Mouse (Mus musculus): ENCODE measurements around the gene Zfp668. TPM values are rescaled to one million over a fixed set of nuclear protein-coding genes. Genes with fewer than 3 reads are reported as not detected.

The Zfp668 gene
- total and polyA plus RNA-seq, 3 experiments, result 2.2 to 4.1 (median 3.4) TPM

DNA sequence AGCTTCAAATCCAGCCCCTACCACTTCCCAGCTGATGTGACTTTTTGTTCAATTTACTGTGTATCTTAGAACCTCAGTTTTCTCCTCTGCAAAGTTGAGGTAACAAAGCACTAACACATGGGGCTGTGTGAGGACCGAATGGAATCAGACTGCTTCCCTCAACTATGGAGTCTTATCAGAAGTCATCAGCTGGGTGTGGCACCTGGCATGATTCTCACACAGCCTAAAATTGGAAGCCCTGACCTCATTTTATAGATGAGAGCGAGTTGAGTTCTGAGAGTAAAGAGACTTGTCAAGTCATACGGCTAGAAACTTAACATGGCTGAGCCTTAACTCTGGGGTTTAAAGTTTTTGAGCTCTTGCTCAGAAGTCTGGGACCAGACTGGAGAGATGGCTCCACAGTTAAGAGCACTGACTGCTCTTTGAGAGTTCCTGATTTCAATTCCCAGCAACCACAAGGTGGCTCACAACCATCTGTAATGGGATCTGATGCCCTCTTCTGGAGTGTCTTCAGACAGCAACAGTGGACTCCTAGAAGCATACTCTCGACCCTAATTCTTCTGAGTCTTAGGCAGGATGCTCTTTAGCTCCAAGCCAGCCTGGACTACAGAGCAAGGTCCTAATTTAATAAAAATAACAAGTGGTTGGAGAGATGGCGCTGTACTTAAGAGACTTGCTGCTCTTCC lies 6.3 kb downstream of the Zfp668 start:
- intact Hi-C loops (cut with DNase I), result no loop called here
- DNase-seq, result no peak
- Histone ChIP-seq H3K79me2 (replicated peaks; ENCODE audit: control insufficient read depth, insufficient read depth, low read length) (no peaks in the 10 kb centered on the region), H3K4me3 (no peak overlapping the region), H3K9ac (ENCODE audit: low read depth, low read length) (no peak overlapping the region), H3K4me1 (ENCODE audit: control insufficient read depth, insufficient read depth, low read length) (peaks cover 2% of the 10 kb centered on the region; the same call in 1 of the 2 replicates), H3K27ac (no peak overlapping the region), H3K36me3 (ENCODE audit: control insufficient read depth, insufficient read depth, low read length) (no peaks in the 10 kb centered on the region), H3K27me3 (ENCODE audit: control insufficient read depth, insufficient read depth, low read length) (no peaks in the 10 kb centered on the region)
- TF ChIP-seq EP300 (IDR thresholded peaks at IDR 0.05; ENCODE audit: insufficient read depth, low read depth, low read length), result no peak
- TF ChIP-seq CTCF (IDR thresholded peaks at IDR 0.05), result peak; percentile 37
- WGBS, result 70% methylated on average over 5 of the region's 5 CpGs

GRCm38 (mm10) chr7:127869149-127869810 lies 7.3 kb downstream of the Zfp668 start:
- no peaks in the 10 kb centered on the region for H3K36me3 ChIP-seq (ENCODE audit: control insufficient read depth, insufficient read depth, low read length)
- peak in 1 of 2 experiments; percentile 51 for DNase-seq
- intact Hi-C loops (cut with DNase I), result no loop called here
- 35% methylated on average over 3 of the region's 3 CpGs for WGBS
- no peak overlapping the region for H3K9ac ChIP-seq (ENCODE audit: low read depth, low read length)
- no peak overlapping the region for H3K4me3 ChIP-seq
- H3K27me3 ChIP-seq (ENCODE audit: control insufficient read depth, insufficient read depth, low read length), result no peaks in the 10 kb centered on the region
- no peaks in the 10 kb centered on the region for H3K79me2 ChIP-seq (replicated peaks; ENCODE audit: control insufficient read depth, insufficient read depth, low read length)
- H3K4me1 ChIP-seq (ENCODE audit: control insufficient read depth, insufficient read depth, low read length), result no peaks in the 10 kb centered on the region
- TF ChIP-seq CTCF (IDR thresholded peaks at IDR 0.05) (no peak), POLR2A (IDR thresholded peaks at IDR 0.05; ENCODE audit: insufficient read depth, low read depth, low read length) (no peak), EP300 (IDR thresholded peaks at IDR 0.05; ENCODE audit: insufficient read depth, low read depth, low read length) (no peak)
- H3K27ac ChIP-seq, result no peak overlapping the region; the same call in 1 of the 2 replicates

- H3K36me3 ChIP-seq (ENCODE audit: control insufficient read depth, insufficient read depth, low read length), result no peaks in the 10 kb centered on the region
- H3K79me2 ChIP-seq (replicated peaks; ENCODE audit: control insufficient read depth, insufficient read depth, low read length), result no peaks in the 10 kb centered on the region
- no peak overlapping the region for H3K9ac ChIP-seq (ENCODE audit: low read depth, low read length)
- H3K27me3 ChIP-seq (ENCODE audit: control insufficient read depth, insufficient read depth, low read length), result no peaks in the 10 kb centered on the region
- no peak for DNase-seq
- no peak overlapping the region for H3K27ac ChIP-seq
- 97% methylated on average over 18 of the region's 18 CpGs for WGBS
- no peak overlapping the region for H3K4me3 ChIP-seq
- H3K4me1 ChIP-seq (ENCODE audit: control insufficient read depth, insufficient read depth, low read length), result no peaks in the 10 kb centered on the region
- TF ChIP-seq EP300 (IDR thresholded peaks at IDR 0.05; ENCODE audit: insufficient read depth, low read depth, low read length), result no peak
- no peak for TF ChIP-seq CTCF (IDR thresholded peaks at IDR 0.05)
- TF ChIP-seq POLR2A (IDR thresholded peaks at IDR 0.05; ENCODE audit: insufficient read depth, low read depth, low read length), result no peak
- intact Hi-C loops (cut with DNase I), result no loop called here
Observed at GRCm38 (mm10) chr7:127867641-127868040, 9.0 kb downstream of the Zfp668 start.

DNA sequence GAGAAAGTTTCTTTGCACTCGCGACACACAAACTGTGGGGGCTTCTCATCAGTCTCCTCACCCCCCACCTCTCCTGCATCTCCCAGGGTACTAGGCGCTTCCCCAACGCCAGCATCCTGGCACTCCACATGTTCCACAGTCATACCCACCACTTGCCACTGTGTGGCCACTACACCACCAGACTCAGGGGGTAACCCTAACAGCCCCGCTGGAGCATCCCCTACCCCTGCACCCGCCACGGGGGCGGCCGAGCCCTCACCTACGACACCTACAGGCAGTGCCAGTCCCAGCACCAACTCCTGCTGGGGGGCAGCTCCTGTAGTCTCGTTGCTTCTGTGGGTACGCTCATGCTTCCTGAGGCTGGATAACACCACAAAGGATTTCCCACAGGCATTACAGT lies 10.2 kb downstream of the Zfp668 start:
- Histone ChIP-seq H3K4me3 (no peak overlapping the region), H3K27me3 (ENCODE audit: control insufficient read depth, insufficient read depth, low read length) (no peaks in the 10 kb centered on the region), H3K36me3 (ENCODE audit: control insufficient read depth, insufficient read depth, low read length) (no peaks in the 10 kb centered on the region), H3K9ac (ENCODE audit: low read depth, low read length) (no peak overlapping the region), H3K27ac (no peak overlapping the region), H3K79me2 (replicated peaks; ENCODE audit: control insufficient read depth, insufficient read depth, low read length) (no peaks in the 10 kb centered on the region), H3K4me1 (ENCODE audit: control insufficient read depth, insufficient read depth, low read length) (no peaks in the 10 kb centered on the region)
- 94% methylated on average over 12 of the region's 12 CpGs for WGBS
- intact Hi-C loops (cut with DNase I), result no loop called here
- DNase-seq, result no peak
- no peak for TF ChIP-seq POLR2A (IDR thresholded peaks at IDR 0.05; ENCODE audit: insufficient read depth, low read depth, low read length)
- TF ChIP-seq EP300 (IDR thresholded peaks at IDR 0.05; ENCODE audit: insufficient read depth, low read depth, low read length), result no peak
- TF ChIP-seq CTCF (IDR thresholded peaks at IDR 0.05), result no peak

- TF ChIP-seq CTCF (IDR thresholded peaks at IDR 0.05) (no peak), EP300 (IDR thresholded peaks at IDR 0.05; ENCODE audit: insufficient read depth, low read depth, low read length) (no peak), POLR2A (IDR thresholded peaks at IDR 0.05; ENCODE audit: insufficient read depth, low read depth, low read length) (no peak)
- H3K9ac ChIP-seq (ENCODE audit: low read depth, low read length), result no peak overlapping the region
- H3K4me1 ChIP-seq (ENCODE audit: control insufficient read depth, insufficient read depth, low read length), result no peaks in the 10 kb centered on the region
- H3K79me2 ChIP-seq (replicated peaks; ENCODE audit: control insufficient read depth, insufficient read depth, low read length), result no peaks in the 10 kb centered on the region
- intact Hi-C loops (cut with DNase I), result no loop called here
- H3K27ac ChIP-seq, result no peak overlapping the region
- no peak overlapping the region for H3K4me3 ChIP-seq
- no peaks in the 10 kb centered on the region for H3K27me3 ChIP-seq (ENCODE audit: control insufficient read depth, insufficient read depth, low read length)
- H3K36me3 ChIP-seq (ENCODE audit: control insufficient read depth, insufficient read depth, low read length), result no peaks in the 10 kb centered on the region
- DNase-seq, result no peak
- WGBS, result 81% methylated on average over 6 of the region's 6 CpGs
Observed at GRCm38 (mm10) chr7:127858258-127858657, 18.4 kb downstream of the Zfp668 start.

DNA sequence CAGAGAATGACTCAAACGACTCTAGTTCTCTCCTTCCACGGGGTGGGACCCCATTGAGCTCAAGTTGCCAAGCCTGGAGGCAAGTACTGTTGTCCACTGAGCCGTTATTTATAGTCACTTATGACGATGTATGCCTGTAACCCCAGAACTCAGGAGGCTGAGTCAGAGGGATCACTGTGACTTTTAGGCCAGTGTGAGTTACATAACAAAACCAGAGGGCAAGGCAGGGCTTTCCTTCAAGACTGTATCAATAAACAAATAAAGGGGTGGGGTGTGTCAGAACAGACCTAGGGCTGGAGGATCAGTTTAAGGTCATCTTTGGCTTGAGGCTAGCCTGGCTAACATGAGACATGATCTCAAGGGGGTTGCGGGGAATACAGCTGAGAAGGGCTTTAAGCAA lies 25.7 kb downstream of the Zfp668 start:
- Histone ChIP-seq H3K27ac (no peak overlapping the region; the same call in 1 of the 2 replicates), H3K27me3 (ENCODE audit: control insufficient read depth, insufficient read depth, low read length) (no peaks in the 10 kb centered on the region), H3K4me3 (no peak overlapping the region), H3K4me1 (ENCODE audit: control insufficient read depth, insufficient read depth, low read length) (no peaks in the 10 kb centered on the region; the same call in 1 of the 2 replicates), H3K36me3 (ENCODE audit: control insufficient read depth, insufficient read depth, low read length) (no peaks in the 10 kb centered on the region), H3K79me2 (replicated peaks; ENCODE audit: control insufficient read depth, insufficient read depth, low read length) (no peaks in the 10 kb centered on the region), H3K9ac (ENCODE audit: low read depth, low read length) (no peak overlapping the region)
- intact Hi-C loops (cut with DNase I), result no loop called here
- DNase-seq, result peak in 1 of 2 experiments; percentile 17
- TF ChIP-seq POLR2A (IDR thresholded peaks at IDR 0.05; ENCODE audit: insufficient read depth, low read depth, low read length) (no peak), CTCF (IDR thresholded peaks at IDR 0.05) (no peak), EP300 (IDR thresholded peaks at IDR 0.05; ENCODE audit: insufficient read depth, low read depth, low read length) (no peak)
- 45% methylated on average over 5 of the region's 5 CpGs for WGBS

Data from heart, adult 2 months (tissue).